Mouse (Mus musculus) ES-Bruce4 (cell line): ENCODE results near the gene Mapt. TPM values are rescaled to one million over a fixed set of nuclear protein-coding genes. Genes with fewer than 3 reads are reported as not detected.

Experiments used
- H3K27ac ChIP-seq: 2 replicates; pipeline ENCODE4 v1.5.1; 2012; ENCODE audit warnings: low read length, inconsistent platforms; ENCODE audit not compliant: insufficient read depth
- H3K27me3 ChIP-seq: 2 replicates; pipeline ENCODE4 v1.6.1; 2012; ENCODE audit warnings: mild to moderate bottlenecking, low read length, inconsistent platforms; ENCODE audit not compliant: control insufficient read depth, poor library complexity, insufficient read depth, severe bottlenecking
- H3K36me3 ChIP-seq: 2 replicates; pipeline ENCODE4 v1.6.1; 2012; ENCODE audit warnings: inconsistent platforms, mild to moderate bottlenecking, low read length, moderate library complexity; ENCODE audit not compliant: control insufficient read depth, poor library complexity, insufficient read depth, severe bottlenecking
- H3K4me1 ChIP-seq: one replicate; pipeline ENCODE4 v1.8.1; 2011; ENCODE audit warnings: low read length; ENCODE audit not compliant: control insufficient read depth, insufficient read depth
- H3K4me3 ChIP-seq: 2 replicates; pipeline ENCODE4 v1.5.1; 2011; ENCODE audit warnings: low read depth, mild to moderate bottlenecking, low read length
- H3K9ac ChIP-seq: 2 replicates; pipeline ENCODE4 v1.6.1; 2012; ENCODE audit warnings: low read depth, mild to moderate bottlenecking, inconsistent platforms; ENCODE audit not compliant: poor library complexity, severe bottlenecking
- H3K9me3 ChIP-seq: replicated peaks from 2 replicates; pipeline ENCODE4 v1.6.1; 2012; ENCODE audit warnings: mild to moderate bottlenecking, low read length, inconsistent platforms; ENCODE audit not compliant: control insufficient read depth, poor library complexity, insufficient read depth, severe bottlenecking
- CTCF ChIP-seq: IDR thresholded peaks from one replicate; pipeline ENCODE4 v1.8.1; 2011; ENCODE audit warnings: low read depth, low read length
- EP300 ChIP-seq: IDR thresholded peaks from 2 replicates; pipeline ENCODE4 v1.6.1; 2011; ENCODE audit warnings: low read depth, low read length; ENCODE audit not compliant: insufficient read depth
- POLR2A ChIP-seq: IDR thresholded peaks from one replicate; pipeline ENCODE4 v1.8.1; 2011; ENCODE audit warnings: low read length; ENCODE audit not compliant: insufficient read depth
- polyA plus RNA-seq: library from polyadenylated mRNA; stranded (reverse); fragments of >200 nt; gene quantifications from 2 replicates; pipeline ENCODE4 v1.2.4, GENCODE M21; 2011; ENCODE audit warnings: low read depth; ENCODE audit not compliant: missing spikeins, insufficient read depth, insufficient read length

Gene Mapt
- polyA plus RNA-seq, 1 experiment: 13.6 TPM

- no peaks in the 10 kb centered on the region for H3K27me3 ChIP-seq
- no peaks in the 10 kb centered on the region for H3K9me3 ChIP-seq
- TF ChIP-seq CTCF: no peak
- TF ChIP-seq EP300: no peak
- TF ChIP-seq POLR2A: no peak
- no peaks in the 10 kb centered on the region for H3K4me1 ChIP-seq
- no peak overlapping the region for H3K4me3 ChIP-seq
- no peak overlapping the region for H3K27ac ChIP-seq
- no peak overlapping the region for H3K9ac ChIP-seq
- H3K36me3 ChIP-seq: no peaks in the 10 kb centered on the region
These were observed 13.1 kb upstream of the Mapt start for GRCm38 (mm10) chr11:104218075-104218474.

GRCm38 (mm10) chr11:104220291-104220690 is 10.9 kb upstream of the Mapt start:
- Histone ChIP-seq H3K9me3 (no peaks in the 10 kb centered on the region), H3K4me3 (no peak overlapping the region), H3K27ac (no peak overlapping the region), H3K36me3 (no peaks in the 10 kb centered on the region), H3K27me3 (no peaks in the 10 kb centered on the region), H3K4me1 (no peaks in the 10 kb centered on the region), H3K9ac (no peak overlapping the region)
- TF ChIP-seq POLR2A (no peak), EP300 (no peak), CTCF (no peak)

- Histone ChIP-seq H3K9ac (no peak overlapping the region), H3K27ac (no peak overlapping the region), H3K9me3 (no peaks in the 10 kb centered on the region), H3K4me3 (no peak overlapping the region), H3K4me1 (no peaks in the 10 kb centered on the region), H3K36me3 (no peaks in the 10 kb centered on the region), H3K27me3 (no peaks in the 10 kb centered on the region)
- TF ChIP-seq CTCF (no peak), EP300 (no peak), POLR2A (no peak)
These were observed 9.4 kb upstream of the Mapt start for GRCm38 (mm10) chr11:104221751-104222150.

DNA sequence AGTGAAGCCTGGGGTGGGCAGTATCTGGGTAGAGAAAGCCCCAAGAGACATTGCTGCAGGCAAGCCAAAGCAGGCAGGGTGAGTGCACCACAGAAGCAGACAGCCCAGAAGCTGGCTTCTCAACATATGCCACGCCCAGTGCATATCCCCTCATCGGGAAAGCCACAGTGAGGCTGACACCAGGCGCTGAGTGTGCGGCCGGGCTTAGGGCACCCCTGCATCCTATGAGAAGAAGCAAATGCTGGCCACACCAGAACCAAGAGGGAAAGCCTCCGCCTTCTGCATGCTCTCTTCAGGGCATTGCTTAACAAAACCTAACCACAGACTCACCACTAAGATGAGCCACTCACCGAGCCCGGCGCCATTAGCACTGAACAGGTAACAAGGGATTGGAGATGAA is 7.9 kb upstream of the Mapt start:
- Histone ChIP-seq H3K9ac (no peak overlapping the region), H3K4me3 (no peak overlapping the region), H3K9me3 (no peaks in the 10 kb centered on the region), H3K36me3 (no peaks in the 10 kb centered on the region), H3K4me1 (no peaks in the 10 kb centered on the region), H3K27ac (no peak overlapping the region), H3K27me3 (no peaks in the 10 kb centered on the region)
- TF ChIP-seq POLR2A (no peak), EP300 (no peak), CTCF (no peak)

GRCm38 (mm10) chr11:104229391-104229790 is 1.8 kb upstream of the Mapt start:
- Histone ChIP-seq H3K27me3 (peaks cover 11% of the 10 kb centered on the region), H3K4me3 (no peak overlapping the region), H3K9me3 (no peaks in the 10 kb centered on the region), H3K27ac (no peak overlapping the region), H3K4me1 (no peaks in the 10 kb centered on the region), H3K9ac (no peak overlapping the region), H3K36me3 (no peaks in the 10 kb centered on the region)
- TF ChIP-seq CTCF: no peak
- no peak for TF ChIP-seq POLR2A
- no peak for TF ChIP-seq EP300

DNA sequence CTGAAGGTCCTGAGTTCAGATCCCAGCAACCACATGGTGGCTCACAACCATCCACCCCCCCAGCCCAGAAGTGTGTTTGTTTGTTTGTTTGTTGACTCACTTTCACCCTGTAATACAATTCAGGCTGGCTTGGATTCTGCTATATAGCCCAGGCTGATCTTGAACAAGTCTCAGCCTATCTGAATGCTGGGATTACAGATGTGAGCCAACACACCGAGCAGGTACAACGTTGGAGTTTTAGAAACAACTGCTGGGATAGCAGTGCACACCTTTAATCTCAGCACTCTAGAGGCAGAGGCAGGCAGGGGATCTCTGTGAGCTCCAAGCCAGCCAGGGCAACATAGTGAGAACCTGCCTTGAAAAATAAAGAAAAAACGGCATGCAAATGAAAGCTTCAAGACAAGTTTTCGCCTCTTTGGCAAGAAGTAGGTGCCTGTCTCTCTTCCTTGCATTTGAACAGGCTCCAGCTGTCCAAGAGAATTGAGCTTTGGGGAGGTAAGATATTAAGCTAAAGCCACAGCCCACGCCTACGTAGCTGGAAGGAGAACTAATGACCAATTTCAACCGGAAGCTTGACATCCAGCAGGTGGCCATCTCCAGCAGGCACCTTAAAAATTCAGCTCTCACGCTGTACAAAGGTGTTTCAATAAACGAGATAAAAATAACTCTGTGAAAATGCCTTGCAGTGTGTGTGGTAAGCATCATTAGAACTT is 968 bp upstream of the Mapt start:
- Histone ChIP-seq H3K9me3 (no peaks in the 10 kb centered on the region), H3K36me3 (no peaks in the 10 kb centered on the region), H3K9ac (no peak overlapping the region), H3K27ac (no peak overlapping the region), H3K4me3 (no peak overlapping the region), H3K27me3 (peaks cover 11% of the 10 kb centered on the region), H3K4me1 (no peaks in the 10 kb centered on the region)
- TF ChIP-seq POLR2A (no peak), CTCF (no peak), EP300 (no peak)
